ENCODE assay signal across 22 mouse cellular contexts in the genomic region with DNA sequence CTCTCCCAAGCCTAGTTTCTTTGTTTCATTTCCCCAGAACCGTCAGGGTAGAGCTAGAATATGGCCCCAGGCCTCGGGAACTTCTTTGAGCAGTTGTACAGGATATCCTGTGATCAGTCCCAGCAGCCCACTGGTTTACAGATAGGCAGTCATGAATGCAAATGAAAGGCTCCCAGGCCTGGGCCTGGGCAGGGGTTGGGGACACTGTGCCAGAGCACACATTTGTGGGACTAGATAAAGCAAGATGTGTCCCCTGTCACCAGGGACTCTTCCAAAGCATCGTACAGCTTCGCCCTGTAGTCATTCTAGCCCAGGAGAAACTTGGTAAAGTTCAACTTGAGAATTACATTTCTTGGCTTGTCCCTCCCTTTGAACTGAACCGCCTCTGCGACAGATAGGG.
"Had no signal": no experiment of that assay in that cellular context is flagged by ENCODE, and none has a peak within 500 bp of the region (broad histone marks: within the 10 kb centered on the region; RNA-seq: fewer than 3 reads in every experiment).

No protein-coding gene starts in this region.

- H3K4me1 ChIP-seq: lung, embryonic 15.5 days; midbrain, embryonic 10.5 days; midbrain, embryonic 12.5 days; neural tube, embryonic 13.5 days; neural tube, embryonic 15.5 days had no signal

- DNase-seq: lung, adult 2 months; lung, postnatal 14 days; lung, postnatal 4 days; midbrain, embryonic 14.5 days; retina, postnatal 1 day; right cerebral cortex, adult 18-20 months; right cerebral cortex, postnatal 25 days; right cerebral cortex, postnatal 4 days; spleen, adult 18-20 months; thymus, adult 18-20 months; thymus, postnatal 14 days; thymus, postnatal 4 days had no signal

- H3K9ac ChIP-seq: lung, embryonic 15.5 days; midbrain, embryonic 12.5 days; neural tube, embryonic 13.5 days; neural tube, embryonic 15.5 days had no signal

- H3K9me3 ChIP-seq: lung, embryonic 15.5 days; megakaryocyte, embryonic 14.5 days; midbrain, embryonic 10.5 days; midbrain, embryonic 12.5 days; neural tube, embryonic 13.5 days; neural tube, embryonic 15.5 days had no signal

- H3K4me2 ChIP-seq: liver, embryonic 11.5 days; lung, embryonic 15.5 days; midbrain, embryonic 12.5 days; neural tube, embryonic 13.5 days; neural tube, embryonic 15.5 days had no signal

- H3K27ac ChIP-seq: lung, embryonic 15.5 days; midbrain, embryonic 10.5 days; midbrain, embryonic 12.5 days; neural tube, embryonic 13.5 days; neural tube, embryonic 15.5 days had no signal

- ATAC-seq: lung, postnatal 0 days; midbrain, embryonic 16.5 days had no signal

- H3K4me3 ChIP-seq: lung, embryonic 15.5 days; megakaryocyte, embryonic 14.5 days; midbrain, embryonic 10.5 days; midbrain, embryonic 12.5 days; myocyte; neural tube, embryonic 13.5 days; neural tube, embryonic 15.5 days had no signal

- H3K27me3 ChIP-seq: lung, embryonic 15.5 days; megakaryocyte, embryonic 14.5 days; midbrain, embryonic 12.5 days; neural tube, embryonic 13.5 days; neural tube, embryonic 15.5 days had no signal
